Mouse (Mus musculus): Measurements from ENCODE around the gene Tmem251.

Tmem251 gene

DNA sequence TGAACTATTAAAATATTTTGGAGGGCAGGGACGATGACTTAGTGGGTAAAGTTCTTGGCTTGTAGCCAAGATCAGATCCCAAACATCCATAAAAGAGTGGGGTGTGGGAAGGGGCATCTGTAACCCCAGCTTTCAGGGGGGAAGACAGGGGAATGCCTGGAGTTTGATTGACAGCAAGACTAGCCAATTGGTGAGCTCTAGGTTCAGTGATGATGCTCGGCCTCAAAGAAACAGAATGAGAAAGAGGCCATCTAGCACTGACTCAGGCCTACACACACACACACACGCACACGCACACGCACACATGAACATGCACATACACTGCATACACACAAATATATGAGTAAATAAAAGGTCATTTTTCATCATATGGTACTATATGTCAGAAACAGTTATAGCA, 33.7 kb upstream of the Tmem251 start:
- DNase-seq (ENCODE audit: extremely low spot score, low spot score): no peak

DNA sequence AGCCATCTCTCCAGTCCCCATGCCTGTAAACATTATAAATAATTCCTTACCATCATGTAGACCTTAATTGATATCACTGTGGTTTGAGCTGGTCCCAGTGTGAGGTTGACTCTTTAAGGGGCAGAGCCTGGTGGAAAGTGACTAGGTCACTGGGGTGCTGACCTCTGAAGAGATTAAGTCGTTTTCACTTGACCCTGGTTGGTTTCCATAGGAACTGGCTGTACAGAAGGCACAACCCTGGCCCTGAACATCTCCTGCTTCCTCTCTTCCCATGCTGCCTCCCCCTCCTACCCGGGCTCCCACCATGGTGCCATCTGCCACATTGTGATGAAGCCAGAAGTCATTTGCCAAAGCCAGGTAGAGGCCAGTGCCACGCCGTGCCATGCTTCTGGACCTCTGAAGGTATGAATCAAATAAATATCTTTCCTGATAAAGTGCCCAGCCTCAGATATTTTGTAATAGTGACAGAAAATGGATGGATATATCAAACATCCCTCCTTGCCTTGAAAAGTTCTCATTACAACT, 32.6 kb upstream of the Tmem251 start:
- DNase-seq (ENCODE audit: extremely low spot score, low spot score): no peak

DNA sequence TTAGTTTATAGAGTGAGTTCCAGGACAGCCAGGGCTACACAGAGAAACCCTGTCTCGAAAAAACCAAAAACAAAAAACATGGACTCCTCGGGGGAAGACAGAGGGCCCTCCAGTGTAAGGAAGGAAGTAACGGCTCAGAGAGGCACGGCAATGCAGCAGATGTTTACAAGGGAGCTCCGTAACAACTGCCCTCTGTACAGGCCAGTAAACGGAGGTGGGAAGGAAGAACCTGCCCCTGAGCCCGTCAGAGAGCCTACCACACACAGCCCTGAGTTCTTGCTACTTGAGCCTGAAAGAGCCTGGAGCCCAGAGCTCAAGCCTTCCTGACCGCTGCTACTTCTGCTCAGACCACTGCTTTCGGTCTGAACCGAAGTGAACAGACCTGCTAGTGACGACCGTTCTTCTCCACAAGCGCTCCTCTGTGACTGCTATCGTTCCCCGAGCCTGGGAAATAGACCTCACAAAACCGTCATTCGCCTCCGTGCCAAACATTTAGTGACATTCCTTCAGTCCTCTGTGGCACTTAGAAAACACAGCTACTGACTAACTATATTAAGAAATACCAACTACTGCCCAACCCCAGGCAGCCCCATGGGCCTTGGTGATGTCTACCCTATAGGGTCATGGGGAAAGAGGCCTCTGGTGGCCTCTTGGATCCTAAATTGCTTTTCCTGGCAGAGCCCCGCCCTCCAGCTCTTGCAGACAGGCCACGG, 30.3 kb upstream of the Tmem251 start:
- no peak for DNase-seq (ENCODE audit: extremely low spot score, low spot score)

DNA sequence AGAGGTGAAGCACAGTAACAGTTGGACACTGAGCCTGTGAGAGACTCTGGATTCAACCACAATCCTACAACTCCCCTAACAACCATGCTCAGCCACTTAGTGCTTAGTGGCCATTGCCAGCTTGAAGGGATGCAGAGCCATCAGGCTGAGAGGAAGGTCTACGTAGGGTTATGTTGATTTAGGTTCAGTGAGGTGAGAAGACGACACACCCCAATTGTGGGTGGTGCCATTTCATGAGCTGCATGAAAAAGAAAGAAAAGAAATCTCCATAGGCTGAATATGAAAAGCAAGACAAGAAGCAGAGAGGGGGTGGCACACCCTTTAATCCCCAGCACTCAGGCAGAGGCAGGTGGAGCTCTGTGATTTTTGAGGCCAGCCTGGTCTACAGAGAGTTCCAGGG, 29.4 kb upstream of the Tmem251 start:
- no peak for DNase-seq (ENCODE audit: extremely low spot score, low spot score)

DNA sequence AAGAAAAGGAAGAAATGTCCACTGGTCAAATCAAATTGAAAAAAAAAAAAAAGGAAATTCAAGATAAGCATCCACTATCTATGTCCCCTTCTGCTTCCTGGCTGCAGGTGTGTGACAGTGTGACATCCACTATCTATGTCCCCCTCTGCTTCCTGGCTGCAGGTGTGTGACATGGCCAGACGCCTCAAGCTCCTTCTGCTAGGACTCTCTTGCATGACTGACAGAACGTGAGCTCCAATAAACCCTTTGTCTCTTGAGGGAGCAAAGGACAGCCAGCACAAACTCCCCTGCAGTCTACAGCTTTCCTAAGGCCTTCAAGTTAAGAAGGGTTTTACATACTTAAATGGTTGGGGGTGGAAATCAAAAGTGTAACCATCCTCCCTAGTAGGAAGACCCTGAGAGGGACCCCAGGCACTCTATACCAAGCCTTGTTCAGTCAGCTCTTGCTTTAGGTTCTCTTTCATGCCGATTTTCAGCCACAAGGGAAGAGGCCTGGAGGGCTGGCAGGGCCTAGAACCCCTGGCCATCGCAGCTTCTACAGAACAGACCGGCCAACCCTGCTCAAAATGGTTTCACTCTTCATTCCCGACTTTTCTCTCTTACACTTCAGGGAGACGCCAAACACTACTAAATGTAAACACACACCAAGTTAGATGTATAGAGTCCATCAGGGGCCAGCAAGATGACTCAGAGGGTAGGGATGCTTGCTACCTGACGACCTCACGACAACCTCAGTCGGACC, 28.7 kb upstream of the Tmem251 start:
- no peak for DNase-seq (ENCODE audit: extremely low spot score, low spot score)

DNA sequence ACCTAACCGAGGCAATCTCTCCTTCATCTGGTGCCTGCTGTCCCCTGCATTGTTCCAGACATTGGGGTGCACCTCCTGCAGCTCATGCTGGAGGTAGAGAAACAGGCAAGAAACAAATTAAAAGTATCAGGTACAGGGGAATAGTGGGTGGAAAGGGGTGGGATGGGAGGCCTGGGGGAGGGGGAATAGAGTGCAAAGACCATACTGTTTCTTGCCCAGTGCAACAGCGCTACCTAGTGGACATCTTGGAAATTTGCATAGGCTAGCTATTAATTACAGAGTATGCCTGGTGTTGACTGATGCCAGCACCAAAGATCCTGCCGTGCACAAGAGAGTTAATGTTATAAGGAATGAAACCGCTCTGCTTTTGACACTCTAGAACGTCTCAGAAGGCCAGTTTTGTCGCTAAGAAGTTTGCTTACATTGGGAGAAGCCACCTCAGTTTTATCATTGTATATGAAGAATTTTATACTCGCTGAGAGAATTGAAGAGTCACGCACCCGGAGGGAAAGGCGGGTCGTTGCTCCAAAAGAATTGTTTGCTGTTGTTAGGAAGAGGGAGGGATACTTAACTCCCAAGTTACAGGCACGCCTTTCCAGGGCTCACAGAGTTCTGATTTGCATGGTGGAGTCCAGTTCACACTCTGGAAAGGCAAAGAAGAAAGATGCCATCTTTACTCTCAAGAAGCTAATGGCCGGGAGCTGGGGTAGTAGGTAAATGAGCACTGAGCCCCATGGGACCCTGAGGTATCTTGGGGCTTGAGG, 23.8 kb upstream of the Tmem251 start:
- DNase-seq (ENCODE audit: extremely low spot score, low spot score): peak; percentile 51

DNA sequence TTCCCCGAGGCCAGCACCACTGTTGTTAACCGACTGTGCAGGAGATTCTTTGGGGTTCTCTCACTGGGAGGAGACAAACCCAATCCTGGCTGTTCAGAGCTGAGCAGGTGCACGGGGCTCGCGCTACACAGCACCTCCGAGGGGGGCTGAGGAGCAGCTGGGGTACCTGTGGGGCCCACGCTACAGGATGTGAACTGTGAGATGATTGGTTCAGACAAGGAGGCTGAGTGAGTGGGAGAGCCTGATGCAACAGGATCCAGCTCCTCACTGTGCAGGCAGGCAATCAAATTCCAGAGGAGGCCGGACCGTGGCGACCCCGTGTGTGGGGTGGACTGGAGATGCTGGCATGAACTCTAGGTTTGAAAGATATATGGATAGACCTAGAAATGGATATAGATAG, 21.1 kb upstream of the Tmem251 start:
- DNase-seq (ENCODE audit: extremely low spot score, low spot score): no peak

DNA sequence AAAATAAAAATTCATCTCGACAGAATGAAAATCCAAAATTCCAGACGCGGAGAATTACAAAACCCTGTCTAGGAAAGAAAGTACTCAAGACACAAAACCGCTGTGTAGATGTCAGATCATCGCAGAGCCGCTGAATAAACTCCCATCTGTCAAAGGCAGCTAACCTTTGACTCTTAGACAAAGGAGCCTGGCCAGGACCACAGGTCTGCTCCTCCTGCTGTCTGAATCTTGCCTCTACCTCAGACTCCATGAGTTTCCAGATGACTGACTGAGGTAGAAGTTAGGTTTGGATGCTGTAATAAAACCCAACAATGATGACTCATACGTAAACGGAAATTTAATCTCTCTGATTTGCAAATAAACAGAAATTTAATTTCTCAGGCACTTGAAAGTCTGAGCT, 20.6 kb upstream of the Tmem251 start:
- DNase-seq (ENCODE audit: extremely low spot score, low spot score): no peak

DNA sequence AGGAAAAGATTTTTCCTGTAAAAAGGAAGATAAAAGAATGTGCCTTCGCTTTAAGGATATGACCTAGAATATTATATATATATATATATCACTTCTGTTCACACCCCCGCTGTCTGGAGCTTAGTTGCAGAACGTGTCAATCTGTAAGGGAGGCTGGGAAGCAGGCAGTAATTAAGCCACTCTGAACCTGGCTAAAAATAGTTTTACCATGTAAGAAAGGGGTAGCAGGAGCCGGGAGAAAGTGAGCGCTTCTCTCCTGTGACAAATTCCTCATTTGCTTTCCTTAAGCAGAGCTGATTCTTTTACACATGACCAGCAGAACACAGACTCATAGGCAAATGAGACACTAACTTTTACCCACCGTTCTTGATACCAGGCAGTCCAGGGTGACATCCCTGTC, 19.7 kb upstream of the Tmem251 start:
- no peak for DNase-seq (ENCODE audit: extremely low spot score, low spot score)

DNA sequence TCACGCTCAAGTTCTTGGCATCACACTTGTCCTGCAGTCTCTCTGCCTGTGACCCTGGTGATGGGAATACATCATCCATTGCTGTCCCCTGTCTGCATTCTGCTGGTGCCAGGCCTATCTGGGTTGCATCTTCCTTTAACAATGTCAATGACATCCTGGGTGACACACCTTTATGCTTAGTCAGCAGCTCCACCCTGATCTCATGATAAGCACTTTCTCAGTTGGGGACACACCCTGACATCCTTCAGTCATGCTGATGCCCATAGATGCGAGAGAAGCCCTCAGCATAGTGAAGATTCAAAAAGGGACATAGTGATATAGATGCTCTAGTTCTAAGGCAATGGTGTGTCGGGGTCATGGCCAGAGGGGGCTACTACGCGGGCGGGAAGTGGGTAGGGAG, 18.4 kb upstream of the Tmem251 start:
- no peak for DNase-seq (ENCODE audit: extremely low spot score, low spot score)

DNA sequence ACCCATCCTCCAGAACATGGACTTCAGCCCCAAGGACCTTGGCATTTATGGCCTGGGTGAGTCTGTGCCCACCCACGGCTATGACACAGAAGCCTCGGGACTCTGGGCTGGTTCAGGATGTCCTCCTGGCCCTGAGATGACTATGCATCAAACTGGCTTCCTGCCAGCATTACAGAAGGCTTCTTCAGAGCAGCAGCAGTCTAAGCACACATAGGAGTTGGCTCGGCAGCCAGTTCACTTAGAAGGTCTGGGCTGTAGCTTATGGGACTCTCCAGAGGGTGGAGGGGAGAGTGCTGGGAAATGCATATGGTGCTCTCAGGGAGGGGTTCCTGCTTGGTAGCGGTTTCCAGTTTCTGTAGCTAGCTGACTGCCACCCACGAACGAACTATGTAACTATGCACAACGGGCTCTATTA, 17.8 kb upstream of the Tmem251 start:
- DNase-seq (ENCODE audit: extremely low spot score, low spot score): no peak

DNA sequence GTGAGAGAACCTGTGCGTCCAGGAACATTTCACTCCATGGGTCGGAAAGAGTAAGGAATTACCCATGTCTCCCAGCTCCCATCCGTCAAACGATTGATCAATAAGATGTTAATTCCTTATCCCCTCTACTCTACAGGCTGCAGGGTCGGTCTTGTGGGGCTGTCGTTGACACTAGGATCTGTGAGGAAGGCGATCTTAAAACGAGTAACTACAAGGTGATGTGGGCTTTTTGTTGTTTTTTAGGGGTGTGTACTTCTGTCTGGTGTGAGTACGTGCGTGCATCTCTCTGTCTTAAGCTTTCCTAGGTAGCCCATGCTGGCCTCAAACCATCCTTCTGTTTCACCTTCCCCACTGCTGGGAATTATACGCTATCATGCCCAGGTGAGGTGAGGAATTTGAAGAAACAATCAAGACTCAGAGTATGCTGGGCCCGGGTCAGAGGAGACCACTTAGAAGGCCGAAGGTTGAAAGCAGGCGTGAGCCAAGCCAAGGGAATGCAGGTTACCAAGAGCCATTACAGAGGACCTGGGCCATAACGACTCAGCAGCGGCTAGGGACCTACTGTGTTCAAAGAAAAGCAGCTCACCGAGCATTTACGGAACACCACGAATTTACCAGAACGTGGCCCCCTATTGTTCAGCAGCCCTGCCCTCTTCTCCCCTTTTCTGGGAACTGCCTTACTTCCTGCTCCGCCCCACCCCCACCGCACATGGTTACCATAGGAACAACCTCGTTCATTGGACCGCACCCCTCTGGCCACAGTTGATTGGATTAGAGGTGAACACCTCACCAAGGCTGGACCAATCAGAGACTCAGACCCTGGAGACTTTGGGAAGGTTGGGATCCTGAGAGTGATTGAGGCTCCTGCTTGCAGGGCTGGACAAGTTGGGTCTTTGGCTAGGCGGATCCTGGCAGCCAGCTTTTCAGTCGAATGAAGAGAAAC, 13.4 kb upstream of the Tmem251 start:
- DNase-seq (ENCODE audit: extremely low spot score, low spot score): peak; percentile 93

DNA sequence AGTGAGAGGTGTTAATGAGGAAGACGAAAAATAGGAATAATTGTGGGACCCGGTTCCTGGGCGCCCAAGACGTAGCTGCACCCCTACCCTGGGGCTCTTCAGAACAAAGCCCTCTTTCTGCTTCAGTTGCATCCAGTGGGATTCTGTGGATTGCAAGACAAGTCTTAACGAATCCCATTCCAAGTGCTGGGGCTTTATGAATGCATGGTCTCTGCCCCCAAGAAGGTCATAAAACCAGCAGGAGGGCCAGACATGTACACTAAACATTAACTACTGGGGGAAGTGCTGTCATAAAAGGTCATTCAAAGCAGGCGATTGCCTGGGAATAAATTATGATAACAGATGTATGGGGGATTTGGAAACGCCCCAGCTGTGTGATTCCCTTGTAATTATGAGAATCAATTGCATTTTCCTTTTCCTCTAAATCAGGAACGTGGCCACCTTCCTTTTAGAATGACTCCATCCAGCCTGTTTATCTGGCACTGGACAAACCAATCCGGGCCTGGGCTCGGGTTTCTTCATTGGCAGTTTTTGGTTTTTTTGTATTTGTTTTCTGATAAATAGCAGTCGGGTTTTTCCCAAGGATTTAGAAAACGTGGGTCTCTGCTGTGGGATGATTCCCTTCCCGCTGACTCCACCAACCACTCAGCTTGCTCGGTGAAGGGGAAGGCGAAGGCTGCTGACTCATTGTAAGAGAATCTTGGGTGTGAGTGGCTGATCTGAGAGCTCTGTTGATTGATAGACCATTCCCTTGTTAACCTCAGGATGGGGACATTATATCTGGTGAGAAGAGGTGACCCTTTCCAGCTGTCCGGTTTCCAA, 12.6 kb upstream of the Tmem251 start:
- DNase-seq (ENCODE audit: extremely low spot score, low spot score): no peak

DNA sequence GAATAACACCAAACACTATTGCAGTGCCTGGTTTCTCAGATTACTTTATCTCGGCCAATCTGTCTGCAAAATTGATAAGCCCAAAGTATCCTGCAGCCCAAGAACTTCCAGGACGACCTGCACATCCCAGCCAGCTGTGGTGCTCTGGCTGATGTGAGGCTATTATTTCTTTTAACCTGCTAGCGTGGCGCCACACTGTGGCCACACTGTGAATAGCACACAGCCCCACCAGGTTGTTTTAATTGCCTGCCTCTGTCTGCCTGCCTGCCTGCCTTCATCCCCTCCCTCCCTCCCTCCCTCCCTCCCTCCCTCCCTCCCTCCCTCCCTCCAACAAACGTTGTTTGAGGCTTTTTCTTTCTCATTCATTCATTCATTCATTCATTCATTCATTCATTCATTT, 10.2 kb upstream of the Tmem251 start:
- DNase-seq (ENCODE audit: extremely low spot score, low spot score): peak; percentile 72

DNA sequence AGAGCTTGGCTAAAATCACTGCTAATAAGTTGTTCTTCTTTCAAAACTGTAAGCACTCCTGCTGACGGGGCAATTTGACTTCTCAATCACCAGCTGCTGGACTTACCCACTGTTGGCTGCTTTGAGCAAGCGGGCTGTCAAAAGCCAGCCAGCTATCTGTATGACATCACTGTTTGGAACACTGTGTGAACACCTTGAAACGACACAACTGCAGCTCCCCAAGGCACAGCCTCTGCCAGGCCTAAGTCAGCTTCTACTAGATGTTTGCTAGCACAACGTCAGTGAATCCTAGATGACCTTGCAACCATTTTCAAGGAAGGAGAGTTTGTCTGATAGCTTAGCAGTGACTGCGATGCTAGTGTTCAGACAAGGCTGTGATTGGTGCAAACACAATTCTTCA, 4.5 kb upstream of the Tmem251 start:
- no peak for DNase-seq (ENCODE audit: extremely low spot score, low spot score)

DNA sequence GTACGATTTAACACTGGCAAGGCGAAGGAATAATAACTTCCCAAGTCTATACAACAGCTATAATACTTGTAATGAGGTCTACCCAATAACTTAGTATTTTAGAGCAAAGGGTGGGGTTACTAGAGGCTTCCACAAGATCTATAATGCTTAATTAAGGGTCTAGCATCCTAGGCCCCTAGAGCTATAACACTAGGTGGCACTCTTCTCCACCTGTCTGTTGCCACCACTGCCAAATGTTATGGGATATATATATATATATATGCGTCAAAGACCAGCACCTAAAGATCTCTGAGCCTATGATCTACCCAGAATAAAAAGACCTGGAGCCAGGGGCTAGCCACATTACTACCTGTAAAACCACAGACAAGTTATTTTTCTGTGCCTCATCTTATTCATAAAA, 3.3 kb upstream of the Tmem251 start:
- DNase-seq (ENCODE audit: extremely low spot score, low spot score): no peak

DNA sequence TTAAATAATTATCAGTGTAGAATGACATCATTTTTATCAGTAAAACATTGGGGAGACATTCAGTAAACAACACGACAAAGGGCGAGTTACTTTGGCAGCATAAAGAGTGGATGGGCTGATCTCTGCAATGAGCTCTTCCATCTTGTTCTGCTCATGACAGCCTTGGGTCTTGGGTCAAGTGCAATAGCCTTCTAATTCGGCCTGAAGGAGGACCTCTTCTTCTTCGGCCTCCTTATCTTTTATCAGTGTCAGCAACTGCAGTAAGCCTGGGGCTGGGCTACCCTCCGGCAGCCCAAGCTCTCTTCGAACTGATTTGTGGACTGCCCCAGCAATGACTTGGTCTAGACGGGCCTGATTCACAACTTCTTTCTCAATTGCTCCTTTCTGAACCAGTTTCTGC, 1.5 kb upstream of the Tmem251 start:
- DNase-seq (ENCODE audit: extremely low spot score, low spot score): peak; percentile 11

DNA sequence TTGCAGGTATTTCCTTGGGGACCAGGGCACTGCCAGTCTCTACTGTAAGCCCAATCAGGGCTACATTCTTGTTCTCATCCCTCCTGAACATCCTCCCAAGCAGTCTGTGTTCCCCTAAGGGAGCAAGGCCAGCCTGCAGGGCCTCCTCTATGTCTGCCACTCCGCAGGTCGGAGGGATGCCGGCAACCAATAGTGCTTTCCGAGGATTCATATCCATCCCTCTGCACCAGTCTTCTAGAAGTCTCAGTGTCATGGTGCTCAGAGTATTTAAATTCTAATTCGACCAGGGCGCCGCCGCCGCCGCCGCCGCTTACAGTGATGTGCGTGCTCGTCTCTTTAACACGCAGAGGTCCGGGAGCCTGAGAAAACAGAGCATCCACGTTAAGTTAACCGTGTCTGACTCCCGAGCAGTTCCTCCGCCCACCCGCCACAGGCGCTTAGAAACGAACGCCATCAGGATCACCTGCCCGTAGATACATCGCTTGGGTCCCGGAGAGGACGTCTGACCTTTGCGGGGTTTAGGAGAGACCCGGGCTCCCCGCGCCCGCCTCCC, 450 bp upstream of the Tmem251 start:
- DNase-seq (ENCODE audit: extremely low spot score, low spot score): no peak

DNA sequence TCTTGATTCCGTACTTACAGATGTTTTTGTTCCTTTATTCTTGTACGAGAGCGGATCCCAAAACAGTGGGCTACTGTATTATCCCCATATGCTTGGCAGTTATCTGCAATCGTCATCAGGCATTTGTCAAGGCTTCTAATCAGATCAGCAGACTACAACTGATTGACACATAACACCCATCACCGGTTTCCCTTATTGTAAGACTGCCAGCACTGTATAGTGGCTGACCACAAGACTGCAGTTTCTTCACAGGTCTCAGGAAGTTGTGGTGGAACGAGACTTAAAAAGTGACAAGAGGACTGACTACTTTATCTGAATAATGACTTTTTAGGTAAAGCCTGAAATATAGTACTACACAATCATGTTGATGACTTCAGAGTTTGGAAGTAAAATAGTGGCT, 1.3 kb downstream of the Tmem251 start:
- no peak for DNase-seq (ENCODE audit: extremely low spot score, low spot score)

DNA sequence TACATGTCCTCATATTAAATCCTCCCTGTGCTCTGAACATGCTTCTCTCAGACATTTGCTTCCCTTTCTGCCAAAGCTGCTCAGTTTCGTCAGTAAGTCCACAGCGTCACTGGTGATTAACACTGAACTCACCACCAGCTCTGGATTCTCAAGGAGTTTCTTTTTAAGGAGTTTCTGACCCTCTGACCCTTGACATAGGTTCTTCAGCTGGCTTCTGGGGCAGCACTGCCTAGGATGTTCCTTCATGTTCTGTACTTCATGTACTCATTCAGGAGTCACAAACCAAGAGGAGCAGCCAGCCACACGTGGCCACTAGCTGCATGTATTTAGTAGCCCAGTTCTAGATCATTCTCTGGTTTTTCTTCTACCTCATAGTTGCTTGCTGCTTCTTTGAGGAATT, 4.7 kb downstream of the Tmem251 start:
- DNase-seq (ENCODE audit: extremely low spot score, low spot score): no peak
